Mouse (Mus musculus): ENCODE measurements around the gene Ubc. TPM values are rescaled to one million over a fixed set of nuclear protein-coding genes. Genes with fewer than 3 reads are reported as not detected.

The Ubc gene
- total RNA-seq, 2 experiments from 2014 or later: 810 to 811 TPM

DNA sequence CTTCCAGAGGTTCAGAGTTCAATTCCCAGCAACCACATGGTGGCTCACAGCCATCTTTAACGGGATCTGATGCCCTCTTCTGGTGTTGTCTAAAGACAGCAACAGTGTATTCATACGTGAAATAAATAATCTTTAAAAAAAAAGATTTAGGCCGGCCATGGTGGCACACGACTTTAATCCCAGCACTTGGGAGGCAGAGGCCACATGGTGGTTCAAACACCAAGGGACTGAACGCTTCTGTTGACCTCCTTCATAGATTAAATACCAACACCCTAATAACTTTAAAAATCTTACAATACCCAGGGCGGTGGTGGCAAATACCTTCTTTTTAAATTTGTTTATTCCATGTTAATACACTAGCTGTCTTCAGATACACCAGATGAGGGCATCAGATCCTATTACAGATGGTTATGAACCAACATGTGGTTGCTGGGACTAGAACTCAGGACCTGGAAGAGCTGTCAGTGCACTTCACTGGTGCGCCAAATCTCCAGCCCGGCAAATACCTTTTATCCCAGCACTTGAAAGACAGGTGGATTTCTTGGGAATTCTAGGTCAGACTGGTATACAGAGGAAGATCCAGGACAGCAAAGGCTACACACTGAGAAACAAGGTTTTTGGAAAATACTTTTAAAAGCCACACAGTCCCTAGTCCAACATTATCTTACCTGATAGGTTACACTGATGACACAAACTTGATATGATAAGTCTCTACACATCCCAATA is 4.6 kb downstream of the Ubc start:
- intact Hi-C loops (cut with DNase I): no loop called here
- DNase-seq (ENCODE audit: low spot score in 2 of 2): no peak

DNA sequence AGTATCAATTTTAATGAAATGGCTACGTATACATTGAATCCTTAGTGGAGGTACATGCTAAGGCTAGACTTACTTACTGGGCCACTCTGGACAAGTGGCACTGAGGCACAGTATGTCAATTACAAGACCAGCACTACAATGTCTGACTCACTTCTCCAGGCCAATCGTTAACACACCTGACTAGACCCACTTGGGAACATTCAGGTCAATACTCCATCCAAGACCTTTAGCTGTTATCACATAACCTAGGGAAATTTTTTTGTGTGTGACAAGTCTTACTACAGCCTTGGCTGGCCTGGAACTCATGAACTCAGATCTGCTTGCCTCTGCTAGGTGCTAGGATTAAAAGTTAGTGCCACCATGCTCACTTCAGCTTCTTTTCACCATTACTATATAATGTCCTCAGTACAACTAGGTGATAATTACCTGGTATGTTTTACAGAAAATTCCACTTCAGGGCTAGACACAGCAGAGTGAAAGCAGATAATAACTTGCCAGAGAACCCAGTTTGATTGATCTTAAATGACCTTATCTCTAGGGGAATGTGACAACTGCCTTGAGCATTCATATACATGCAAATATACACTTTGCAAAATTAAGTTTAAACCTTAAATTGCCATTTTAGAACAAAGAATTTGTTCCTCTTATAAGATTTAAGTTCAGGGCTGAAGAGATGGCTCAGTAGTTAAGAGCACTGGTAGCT is 5.3 kb downstream of the Ubc start:
- DNase-seq (ENCODE audit: low spot score in 2 of 2): no peak
- intact Hi-C loops (cut with DNase I): loop anchor here (5.0 kb wide), 1 partner anchor 78 kb away; no protein-coding TSS in a partner anchor

DNA sequence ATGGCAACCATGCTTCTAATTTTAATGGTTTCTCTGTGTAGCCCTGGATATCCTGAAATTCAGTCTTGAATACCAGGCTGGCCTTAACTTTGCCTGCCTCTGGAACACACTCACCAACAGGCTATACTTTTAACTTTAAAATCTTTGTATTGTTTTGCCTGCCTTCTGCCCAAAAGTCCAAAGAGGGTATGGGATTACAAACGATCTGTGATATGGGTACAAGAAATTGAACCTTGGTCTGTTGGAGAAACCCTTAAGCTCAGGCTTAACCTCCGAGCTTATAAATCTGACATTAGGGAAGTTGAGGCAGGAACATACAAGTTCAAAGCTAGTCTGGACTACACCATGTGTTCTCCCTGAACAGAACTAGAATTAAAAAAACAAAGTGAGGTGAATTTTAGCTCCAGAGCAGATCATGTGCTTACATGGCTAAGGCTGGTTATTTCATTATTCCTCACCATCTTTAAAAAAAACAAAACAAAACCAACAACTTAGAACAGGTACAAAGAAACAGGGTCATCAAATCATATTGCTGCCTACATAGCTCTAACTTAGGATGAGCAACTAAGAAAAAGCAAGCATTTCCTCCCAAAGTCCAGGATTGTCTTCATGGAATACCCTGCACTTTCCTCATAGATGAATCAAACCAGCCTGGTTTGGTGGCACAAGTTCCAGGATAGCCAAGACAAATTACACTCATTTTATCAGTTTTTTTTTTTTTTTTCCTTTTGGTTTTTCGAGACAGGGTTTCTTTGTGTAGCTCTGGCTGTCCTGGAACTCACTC is 6.2 kb downstream of the Ubc start:
- intact Hi-C loops (cut with DNase I): loop anchor here (5.0 kb wide), 1 partner anchor 78 kb away; no protein-coding TSS in a partner anchor

GRCm38 (mm10) chr5:125382673-125383558 is 7.1 kb downstream of the Ubc start:
- intact Hi-C loops (cut with DNase I): loop anchor here (5.0 kb wide), 1 partner anchor 79 kb away; no protein-coding TSS in a partner anchor
- DNase-seq (ENCODE audit: low spot score in 2 of 2): peak; percentile 61 to 77

More for the DNA sequence above, 6.2 kb downstream of the Ubc start:
- no peak for DNase-seq (ENCODE audit: low spot score in 2 of 2)

- DNase-seq (ENCODE audit: low spot score in 2 of 2): no peak
- intact Hi-C loops (cut with DNase I): loop anchor here (5.0 kb wide), 1 partner anchor 80 kb away; no protein-coding TSS in a partner anchor
These were observed 7.9 kb downstream of the Ubc start for GRCm38 (mm10) chr5:125381954-125382672.

DNA sequence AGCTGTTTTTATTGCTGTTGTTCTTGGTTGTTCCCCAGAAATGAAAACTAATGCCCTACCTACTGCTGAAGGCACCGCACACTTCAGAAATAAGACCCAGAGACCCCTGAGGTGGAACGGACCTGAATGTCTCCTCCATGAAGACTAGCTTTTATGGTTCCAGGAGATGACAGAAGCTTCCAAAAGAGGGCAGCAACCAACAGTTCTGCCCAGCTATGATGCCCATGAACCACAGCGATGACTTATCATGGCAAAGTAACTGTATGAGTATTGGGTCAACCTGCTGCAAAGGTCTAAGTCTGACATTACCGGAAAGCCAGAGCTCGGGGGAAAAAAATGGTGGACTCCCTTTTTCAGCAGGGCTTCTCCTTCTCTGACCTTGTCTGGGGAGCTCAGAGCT is 11.1 kb downstream of the Ubc start:
- intact Hi-C loops (cut with DNase I): no loop called here
- no peak for DNase-seq (ENCODE audit: low spot score in 2 of 2)

DNA sequence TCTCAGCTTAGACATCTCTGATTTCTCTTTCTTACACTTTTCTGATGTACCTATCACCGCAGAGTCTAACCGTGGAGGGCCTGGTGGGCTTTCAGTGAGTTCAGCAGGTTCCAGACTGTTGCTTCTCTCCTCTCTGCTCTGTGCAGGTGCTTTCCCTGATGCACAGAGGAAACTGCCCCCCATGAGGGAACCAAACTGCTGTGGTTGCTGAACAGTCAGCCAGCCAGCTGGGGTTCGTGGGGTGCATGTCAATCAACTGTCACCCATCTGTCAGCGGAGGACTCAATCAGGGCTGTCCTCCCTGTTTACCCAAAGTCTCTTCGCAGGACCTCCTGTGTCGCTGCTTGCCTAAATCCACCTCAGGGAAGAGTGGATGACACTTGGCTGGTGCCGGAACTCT is 12.8 kb downstream of the Ubc start:
- intact Hi-C loops (cut with DNase I): no loop called here

GRCm38 (mm10) chr5:125375871-125376270 is 14.1 kb downstream of the Ubc start:
- intact Hi-C loops (cut with DNase I): no loop called here
- DNase-seq (ENCODE audit: low spot score in 2 of 2): peak in 1 of 2 experiments; percentile 49

More for the DNA sequence above, 12.8 kb downstream of the Ubc start:
- no peak for DNase-seq (ENCODE audit: low spot score in 2 of 2)

DNA sequence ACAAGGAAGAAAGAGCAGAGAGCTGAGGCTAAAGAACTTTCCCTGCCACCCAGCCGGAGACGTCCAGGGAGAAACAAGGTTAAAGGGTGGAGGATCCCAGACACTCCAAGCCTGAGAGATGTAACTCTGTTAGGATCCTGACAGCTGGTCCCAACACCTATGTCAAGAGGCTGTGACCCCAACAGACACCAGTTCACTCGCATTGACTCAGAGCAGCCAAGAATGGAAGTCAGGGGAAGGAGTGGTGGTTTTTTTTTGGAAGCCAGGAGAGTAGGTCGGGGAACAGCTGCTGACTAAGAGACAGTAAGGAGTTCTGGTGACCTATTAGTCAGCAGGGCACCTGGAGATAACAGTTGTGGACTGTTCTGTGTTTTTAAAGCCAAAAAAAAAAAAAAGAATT is 18.0 kb downstream of the Ubc start:
- DNase-seq (ENCODE audit: low spot score in 2 of 2): no peak
- intact Hi-C loops (cut with DNase I): no loop called here

GRCm38 (mm10) chr5:125370950-125371693 is 18.9 kb downstream of the Ubc start:
- no peak for DNase-seq (ENCODE audit: low spot score in 2 of 2)
- intact Hi-C loops (cut with DNase I): no loop called here

- peak; percentile 69 to 80 for DNase-seq (ENCODE audit: low spot score in 2 of 2)
- intact Hi-C loops (cut with DNase I): loop anchor here (1.0 to 10.0 kb wide), 4 partner anchors 90 to 466 kb away; no protein-coding TSS in a partner anchor
These were observed 21.4 kb downstream of the Ubc start for GRCm38 (mm10) chr5:125368568-125368967.

DNA sequence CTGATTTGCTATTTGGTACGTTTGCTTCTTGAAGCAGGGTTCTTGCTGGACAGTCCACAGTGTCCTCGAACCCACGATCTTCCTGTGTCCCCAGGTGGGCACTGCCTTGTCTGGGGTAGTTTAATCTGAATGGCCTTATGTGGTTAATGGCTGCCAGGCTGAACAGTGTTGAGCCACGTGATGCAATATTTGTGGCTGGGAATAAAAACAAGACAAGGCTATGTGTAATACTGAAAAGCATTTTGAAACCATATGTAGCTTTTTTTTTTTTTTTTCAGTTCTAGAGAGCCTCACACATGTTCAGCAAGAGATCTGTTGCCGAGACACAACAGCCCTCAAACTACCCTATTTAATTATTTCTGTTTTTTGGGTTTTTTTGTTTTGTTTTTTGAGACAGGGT is 21.8 kb downstream of the Ubc start:
- intact Hi-C loops (cut with DNase I): loop anchor here (1.0 to 10.0 kb wide), 4 partner anchors 90 to 466 kb away; no protein-coding TSS in a partner anchor

DNA sequence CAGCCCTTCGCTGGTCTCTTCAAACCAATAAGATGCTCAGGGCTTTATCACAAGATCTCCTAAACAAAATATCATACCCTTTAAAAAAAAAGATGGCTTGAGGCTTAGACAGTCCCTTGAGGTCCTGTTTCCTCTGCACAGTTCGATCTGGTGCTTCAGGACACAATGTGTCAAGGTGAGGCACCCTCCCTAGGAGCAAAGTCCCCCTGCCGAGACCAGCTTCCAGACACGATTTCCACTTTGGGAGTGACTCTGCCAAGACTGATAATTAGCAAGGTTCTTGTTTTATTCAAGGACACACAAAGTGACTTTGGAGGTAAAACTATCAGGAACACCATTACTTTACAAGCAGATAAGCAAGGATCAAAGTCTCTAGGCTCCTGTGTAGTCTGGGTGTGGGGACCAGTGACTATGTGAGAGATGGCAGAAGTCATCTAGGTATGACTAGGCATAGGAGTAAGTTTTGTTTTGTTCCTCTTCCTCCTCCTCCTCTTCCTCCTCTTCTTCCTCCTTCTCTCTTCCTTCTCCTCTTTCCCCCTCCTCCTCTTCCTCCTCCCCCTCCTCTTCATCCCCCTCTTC is 25.1 kb downstream of the Ubc start:
- intact Hi-C loops (cut with DNase I): loop anchor here (5.0 to 10.0 kb wide), 2 partner anchors 170 to 463 kb away; no protein-coding TSS in a partner anchor

More for the DNA sequence above, 21.8 kb downstream of the Ubc start:
- DNase-seq (ENCODE audit: low spot score in 2 of 2): no peak

GRCm38 (mm10) chr5:125363894-125364293 is 26.1 kb downstream of the Ubc start:
- intact Hi-C loops (cut with DNase I): loop anchor here (10.0 kb wide), 1 partner anchor 169 kb away; no protein-coding TSS in a partner anchor
- no peak for DNase-seq (ENCODE audit: low spot score in 2 of 2)

More for the DNA sequence above, 25.1 kb downstream of the Ubc start:
- no peak for DNase-seq (ENCODE audit: low spot score in 2 of 2)

DNA sequence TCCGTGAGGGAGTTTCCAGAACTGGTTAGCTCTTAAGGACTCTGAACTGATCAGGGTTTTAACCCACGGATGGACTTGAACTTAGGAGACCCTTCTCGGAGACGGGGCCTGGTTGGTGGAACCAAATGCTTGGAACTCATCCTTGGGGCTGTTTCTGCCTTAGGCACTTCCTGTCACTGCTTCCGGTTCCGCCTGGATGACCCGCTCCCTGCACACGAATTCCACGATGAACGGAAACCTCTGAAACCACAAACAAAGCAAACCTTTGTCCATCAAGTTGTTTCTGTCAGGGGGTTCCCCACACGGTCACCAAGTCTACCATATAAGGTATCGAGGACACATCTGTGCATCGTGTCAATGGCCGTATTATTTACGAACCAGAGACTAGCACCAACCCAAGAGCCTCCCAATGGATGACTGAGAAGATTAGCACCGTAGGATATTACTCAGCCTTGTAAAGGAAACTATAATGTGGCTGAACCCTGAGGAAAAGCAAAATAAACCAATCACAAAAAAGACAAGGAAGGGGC is 29.0 kb downstream of the Ubc start:
- DNase-seq (ENCODE audit: low spot score in 2 of 2): no peak
- intact Hi-C loops (cut with DNase I): loop anchor here (10.0 kb wide), 1 partner anchor 166 kb away; no protein-coding TSS in a partner anchor

DNA sequence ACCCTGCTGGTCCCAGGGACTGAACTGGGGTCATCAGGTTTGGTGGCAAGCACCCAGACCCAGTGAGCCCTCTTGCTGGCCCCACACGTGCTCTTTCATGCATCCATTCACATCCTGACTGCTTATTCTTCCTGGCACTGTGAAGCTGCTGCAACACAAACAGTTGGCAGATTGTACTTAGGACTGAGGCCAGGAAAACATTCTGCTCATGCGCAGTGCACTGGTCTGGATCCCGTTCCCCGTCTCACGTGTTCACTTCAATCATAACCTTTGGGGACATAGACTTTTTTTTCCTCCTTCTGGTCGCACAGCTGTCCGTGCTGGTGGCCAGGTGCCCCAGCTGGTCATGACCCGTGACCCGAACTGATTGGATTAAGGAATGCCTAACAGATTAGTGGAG is 29.4 kb downstream of the Ubc start:
- no peak for DNase-seq (ENCODE audit: low spot score in 2 of 2)
- intact Hi-C loops (cut with DNase I): loop anchor here (10.0 kb wide), 1 partner anchor 166 kb away; no protein-coding TSS in a partner anchor

- intact Hi-C loops (cut with DNase I): loop anchor here (5.0 kb wide), 1 partner anchor 66 kb away; no protein-coding TSS in a partner anchor
- peak in 1 of 2 experiments; percentile 16 for DNase-seq (ENCODE audit: low spot score in 2 of 2)
These were observed 31.8 kb downstream of the Ubc start for GRCm38 (mm10) chr5:125358270-125358608.

All from left cerebral cortex, postnatal 25 days (tissue).